Mouse (Mus musculus) cerebellum, postnatal 10 days (tissue): ENCODE results near the gene Pkmyt1.

Source experiments
- DNase-seq, 2 experiments: peaks; one replicate each; pipeline ENCODE4 v3.0.0; 2021; ENCODE audit warnings: mixed read lengths in 2 of 2

The Pkmyt1 gene

GRCm38 (mm10) chr17:23748631-23749391 is 22.7 kb downstream of the Pkmyt1 start:
- peak; percentile 85 to 92 for DNase-seq

GRCm38 (mm10) chr17:23749400-23750191 is 23.5 kb downstream of the Pkmyt1 start:
- no peak for DNase-seq

- DNase-seq = no peak
These were observed 29.6 kb downstream of the Pkmyt1 start for GRCm38 (mm10) chr17:23755689-23756088.

- no peak for DNase-seq
These were observed 31.4 kb downstream of the Pkmyt1 start for GRCm38 (mm10) chr17:23757581-23757980.

- DNase-seq = no peak
These were observed 32.7 kb downstream of the Pkmyt1 start for GRCm38 (mm10) chr17:23758801-23759200.

GRCm38 (mm10) chr17:23760231-23760630 is 34.1 kb downstream of the Pkmyt1 start:
- DNase-seq = no peak

GRCm38 (mm10) chr17:23761155-23761554 is 35.0 kb downstream of the Pkmyt1 start:
- DNase-seq = no peak

- peak; percentile 75 to 80 for DNase-seq
These were observed 36.8 kb downstream of the Pkmyt1 start for GRCm38 (mm10) chr17:23762976-23763375.

GRCm38 (mm10) chr17:23770493-23770892 is 44.4 kb downstream of the Pkmyt1 start:
- no peak for DNase-seq

- no peak for DNase-seq
These were observed 44.8 kb downstream of the Pkmyt1 start for GRCm38 (mm10) chr17:23770896-23771283.

GRCm38 (mm10) chr17:23771284-23772218 is 45.4 kb downstream of the Pkmyt1 start, which contains the start of gene Flywch1:
Flywch1 (minus strand) TSS chr17:23771602.
- DNase-seq = peak; percentile 100

- DNase-seq = peak in 1 of 2 experiments; percentile 35
These were observed 46.1 kb downstream of the Pkmyt1 start for GRCm38 (mm10) chr17:23772219-23772556.

- DNase-seq = no peak
These were observed 47.5 kb downstream of the Pkmyt1 start for GRCm38 (mm10) chr17:23773676-23774075.

GRCm38 (mm10) chr17:23774090-23774489 is 48.0 kb downstream of the Pkmyt1 start:
- peak; percentile 87 to 88 for DNase-seq

- DNase-seq = no peak
These were observed 50.1 kb downstream of the Pkmyt1 start for GRCm38 (mm10) chr17:23776216-23776615.

- no peak for DNase-seq
These were observed 51.0 kb downstream of the Pkmyt1 start for GRCm38 (mm10) chr17:23777141-23777540.

GRCm38 (mm10) chr17:23778447-23778846 is 52.3 kb downstream of the Pkmyt1 start:
- DNase-seq = no peak

GRCm38 (mm10) chr17:23783352-23783751 is 57.2 kb downstream of the Pkmyt1 start:
- no peak for DNase-seq

- peak; percentile 96 to 97 for DNase-seq
These were observed 59.7 kb downstream of the Pkmyt1 start, which contains the start of gene Flywch2 for GRCm38 (mm10) chr17:23785561-23786471. Flywch2 (minus strand) TSS chr17:23786081.
